Mouse (Mus musculus) left cerebral cortex, postnatal 36 days (tissue): ENCODE data around the gene Macrod2. TPM values are rescaled to one million over a fixed set of nuclear protein-coding genes. Genes with fewer than 3 reads are reported as not detected.
A peak's percentile ranks its signal among the peaks of the same experiment; 100 is the strongest.

Source experiments
- DNase-seq, 2 experiments: peaks; one replicate each; pipeline ENCODE4 v3.0.0; 2021 to 2022; ENCODE audit warnings: low spot score in 2 of 2, mixed read lengths in 1 of 2
- intact Hi-C: fragments of 180-260 bp; cut with DNase I; formaldehyde crosslinking; loops from one replicate; pipeline ENCODE4 v1.15.1; 2025
- total RNA-seq, 2 experiments: library from RNA; stranded (reverse); gene quantifications; 2 replicates each; pipeline ENCODE4 v1.2.3; 2021

The Macrod2 gene
- total RNA-seq, 2 experiments from 2014 or later = 47.2 to 55.6 TPM

DNA sequence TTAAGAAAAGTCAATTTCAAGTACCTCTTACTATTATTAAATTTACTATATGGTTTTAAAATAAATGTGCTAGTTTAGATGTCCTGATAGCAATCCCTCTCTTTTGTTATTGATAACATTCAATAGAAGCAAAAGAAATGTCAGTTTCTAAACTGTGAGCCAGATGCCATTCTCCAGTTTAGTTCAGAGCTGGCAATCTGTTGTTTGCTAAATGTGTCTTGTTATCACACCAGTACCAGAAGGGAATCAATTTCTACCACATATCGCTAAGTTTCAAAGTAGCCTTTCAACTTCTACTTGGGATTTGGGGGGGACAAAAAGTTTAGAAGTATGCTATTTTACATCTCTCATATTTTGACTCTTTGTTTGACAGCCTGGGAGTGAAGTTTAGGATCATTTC lies 1077.7 kb downstream of the Macrod2 start:
- intact Hi-C loops = no loop called here
- DNase-seq = no peak

DNA sequence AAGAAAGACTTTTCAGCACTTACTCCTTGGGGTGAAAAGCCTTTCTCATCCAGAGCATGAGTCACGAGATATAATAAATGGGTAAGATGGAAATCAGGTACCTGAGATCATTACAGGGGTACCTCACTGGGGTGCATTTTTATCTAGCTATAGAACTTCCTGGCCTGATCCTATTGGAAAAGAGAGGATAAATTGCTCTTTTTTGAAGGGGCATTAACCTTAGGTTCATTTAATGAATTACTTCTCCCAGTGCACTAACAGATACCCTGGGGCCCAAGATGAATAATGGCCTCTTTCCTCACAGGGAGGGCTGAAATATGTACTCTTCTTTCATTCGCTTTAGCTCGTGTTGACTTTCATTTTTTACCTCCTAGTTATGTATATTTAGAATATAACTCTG lies 1082.5 kb downstream of the Macrod2 start:
- intact Hi-C loops = no loop called here
- no peak for DNase-seq

DNA sequence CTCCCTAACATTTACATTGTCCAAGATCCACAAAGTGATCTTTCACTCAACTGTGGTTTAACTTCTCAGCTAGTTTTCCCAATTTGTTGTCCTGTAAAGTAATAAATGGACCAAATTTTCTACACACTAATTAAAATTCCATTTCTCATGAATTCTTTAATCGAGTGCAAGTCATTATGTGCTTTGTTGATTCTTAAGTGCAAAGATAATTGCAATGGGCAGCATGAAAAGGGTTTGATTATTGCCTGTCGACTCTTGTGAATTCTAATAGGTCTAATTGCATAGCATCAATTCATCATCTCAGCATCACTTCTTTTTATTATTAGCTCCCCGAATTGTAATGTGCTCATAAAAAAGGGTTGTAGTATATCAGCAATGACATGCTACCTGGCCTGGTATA lies 1095.4 kb downstream of the Macrod2 start:
- DNase-seq = no peak
- intact Hi-C loops = no loop called here

DNA sequence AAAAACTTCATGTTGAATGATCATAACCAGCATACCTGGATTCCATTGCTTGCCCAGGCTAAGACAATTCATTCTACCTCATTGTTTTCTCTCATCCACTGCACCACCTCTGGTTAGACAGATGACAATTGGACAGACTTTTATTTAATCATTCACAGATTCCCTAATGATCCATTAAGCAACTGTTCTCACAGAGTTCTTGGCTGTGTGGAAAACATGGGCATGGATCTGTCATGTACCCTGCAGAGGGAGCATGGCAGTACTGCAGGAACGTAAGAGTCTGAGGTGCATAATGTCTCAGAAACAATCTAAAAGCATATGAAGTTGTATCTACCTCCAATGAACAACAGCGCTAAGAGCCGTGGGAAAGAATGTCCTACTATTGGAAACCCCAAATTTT lies 1110.3 kb downstream of the Macrod2 start:
- intact Hi-C loops = no loop called here

DNA sequence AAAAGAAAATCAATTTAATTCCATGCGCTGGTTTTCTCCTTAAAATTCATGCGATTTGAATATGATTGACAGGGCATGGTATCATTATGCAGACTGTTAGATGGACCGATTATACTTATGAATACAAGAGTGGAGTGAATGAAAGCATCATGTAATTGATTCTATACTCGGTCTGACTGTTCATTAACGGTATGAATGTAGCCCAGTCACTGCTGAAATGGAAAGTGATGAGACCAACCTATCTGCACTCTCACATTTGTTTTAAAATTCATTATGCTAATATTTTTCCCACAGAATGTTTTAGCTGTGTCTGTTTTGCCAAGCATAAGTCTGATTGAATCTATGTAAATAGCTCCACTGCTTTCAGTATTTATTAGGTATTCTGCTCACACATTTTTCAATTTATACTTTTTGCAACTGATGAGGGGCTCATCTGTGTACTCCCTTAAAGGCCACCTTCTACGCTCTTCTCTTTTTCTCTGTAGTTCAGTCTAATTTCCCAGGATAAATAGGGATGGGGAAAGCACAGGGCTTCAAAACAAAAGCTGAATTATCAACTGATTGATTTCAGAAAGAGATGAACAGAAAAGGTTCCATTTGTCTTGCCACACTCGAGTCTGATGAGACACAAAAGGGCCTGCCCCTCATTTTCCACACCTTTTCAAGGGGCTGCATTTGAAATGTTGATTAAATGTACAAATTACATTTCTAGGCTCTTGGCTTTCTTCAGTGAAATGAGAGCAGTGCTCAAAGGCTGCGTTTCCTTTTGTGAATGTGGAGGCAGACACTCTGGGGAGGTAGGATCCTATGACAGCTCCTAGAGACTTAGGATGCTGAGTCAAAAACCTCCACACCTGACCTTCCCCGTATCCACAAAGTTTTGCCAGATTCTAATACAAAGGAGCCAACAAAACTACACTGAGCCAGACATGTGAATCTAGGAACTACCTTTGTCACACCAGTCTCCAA lies 1113.1 kb downstream of the Macrod2 start:
- DNase-seq = no peak
- intact Hi-C loops = no loop called here

More for the DNA sequence above, 1110.3 kb downstream of the Macrod2 start:
- no peak for DNase-seq

DNA sequence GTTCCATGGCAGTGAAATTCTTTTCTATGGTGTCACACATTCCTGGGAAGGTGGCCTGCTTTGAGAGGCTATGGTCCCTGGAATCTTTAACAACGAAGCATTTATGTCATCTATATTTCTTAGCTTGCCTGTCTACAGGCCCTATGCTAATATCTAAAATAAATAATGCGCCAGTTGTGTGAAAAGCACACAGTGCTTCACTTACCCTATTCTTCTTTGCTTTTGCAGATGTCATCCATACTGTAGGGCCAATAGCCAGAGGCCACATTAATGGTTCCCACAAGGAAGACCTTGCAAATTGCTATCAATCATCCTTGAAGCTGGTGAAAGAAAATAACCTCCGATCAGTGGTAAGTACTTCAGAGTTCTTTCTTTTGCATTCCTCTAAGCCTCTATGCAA lies 1119.9 kb downstream of the Macrod2 start:
- no peak for DNase-seq
- intact Hi-C loops = no loop called here

DNA sequence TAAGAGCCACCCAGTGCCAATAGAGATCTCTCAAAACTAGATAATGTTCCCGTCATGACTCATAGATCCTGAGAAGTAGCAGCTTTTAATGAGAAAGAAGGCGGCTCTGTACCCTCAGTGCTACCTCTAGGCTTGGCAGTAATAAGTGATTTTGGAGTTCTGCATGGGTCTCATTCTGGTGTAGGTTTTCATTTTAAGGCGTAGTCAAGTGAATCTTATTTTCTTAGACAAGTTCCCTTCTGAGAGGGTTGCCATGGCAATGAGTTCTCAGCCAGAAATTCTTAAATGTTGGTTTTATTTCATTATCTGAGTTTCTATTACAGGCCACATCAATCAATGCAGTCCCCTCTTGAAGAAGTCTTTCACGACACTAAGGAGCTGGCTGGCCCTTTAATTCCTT lies 1127.0 kb downstream of the Macrod2 start:
- peak; percentile 7 for DNase-seq
- intact Hi-C loops = no loop called here

DNA sequence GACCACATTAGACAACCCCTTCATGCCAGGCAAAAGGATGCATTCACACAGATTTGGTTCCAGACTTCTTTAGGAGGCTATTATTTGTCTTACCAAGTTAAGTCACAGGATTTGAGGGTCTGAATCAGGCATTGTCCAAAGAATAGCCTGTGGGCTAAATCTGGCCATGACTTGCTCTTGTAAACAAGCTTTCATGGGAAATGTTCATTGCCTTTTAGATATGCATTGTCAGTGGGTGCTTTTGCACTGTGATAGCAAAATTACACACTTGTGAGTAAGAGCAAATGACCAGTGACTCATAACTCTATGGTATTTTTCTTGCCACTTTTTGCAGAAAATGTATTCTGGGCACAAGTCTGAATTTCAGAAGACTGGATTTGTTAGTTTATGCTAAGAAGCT lies 1150.8 kb downstream of the Macrod2 start:
- intact Hi-C loops = no loop called here
- no peak for DNase-seq

DNA sequence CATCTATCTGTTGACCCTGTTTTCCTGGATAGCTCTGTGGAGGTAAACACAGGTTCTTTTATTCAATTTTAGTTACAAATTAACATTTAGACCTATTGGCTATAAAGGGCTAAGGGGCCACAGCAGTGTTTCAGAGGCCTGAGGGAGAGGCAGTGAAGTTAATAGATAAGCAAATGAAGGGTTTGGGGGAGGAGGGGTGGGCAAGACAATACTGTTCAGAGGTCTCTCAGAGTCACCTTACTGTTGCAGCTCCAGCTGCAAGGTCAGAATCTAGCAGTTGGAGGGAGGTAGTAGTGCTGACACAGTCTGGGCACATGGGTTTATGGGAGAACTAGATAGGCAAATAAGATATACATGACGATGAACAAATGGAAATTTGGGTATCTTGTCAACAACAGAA lies 1156.6 kb downstream of the Macrod2 start:
- intact Hi-C loops = no loop called here
- DNase-seq = no peak

DNA sequence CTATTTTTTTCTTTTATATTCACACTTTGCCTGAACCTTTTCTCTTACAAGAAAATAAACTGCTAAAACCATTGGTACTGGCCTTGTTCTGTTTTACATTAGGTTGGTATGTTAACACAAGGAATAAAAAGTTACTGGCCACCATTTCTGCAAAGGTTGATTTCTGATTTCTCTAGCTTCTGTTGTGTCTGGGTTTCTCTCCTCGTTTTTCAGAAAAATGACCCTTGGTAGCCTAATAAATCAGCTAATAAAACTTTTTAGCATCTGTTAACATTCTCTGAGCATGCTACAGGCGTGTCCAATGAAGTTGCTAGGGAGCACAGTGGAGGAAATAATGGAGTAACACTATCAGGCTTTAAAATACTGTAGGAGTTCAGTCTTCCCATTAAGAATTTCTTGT lies 1161.6 kb downstream of the Macrod2 start:
- intact Hi-C loops = no loop called here
- DNase-seq = no peak

DNA sequence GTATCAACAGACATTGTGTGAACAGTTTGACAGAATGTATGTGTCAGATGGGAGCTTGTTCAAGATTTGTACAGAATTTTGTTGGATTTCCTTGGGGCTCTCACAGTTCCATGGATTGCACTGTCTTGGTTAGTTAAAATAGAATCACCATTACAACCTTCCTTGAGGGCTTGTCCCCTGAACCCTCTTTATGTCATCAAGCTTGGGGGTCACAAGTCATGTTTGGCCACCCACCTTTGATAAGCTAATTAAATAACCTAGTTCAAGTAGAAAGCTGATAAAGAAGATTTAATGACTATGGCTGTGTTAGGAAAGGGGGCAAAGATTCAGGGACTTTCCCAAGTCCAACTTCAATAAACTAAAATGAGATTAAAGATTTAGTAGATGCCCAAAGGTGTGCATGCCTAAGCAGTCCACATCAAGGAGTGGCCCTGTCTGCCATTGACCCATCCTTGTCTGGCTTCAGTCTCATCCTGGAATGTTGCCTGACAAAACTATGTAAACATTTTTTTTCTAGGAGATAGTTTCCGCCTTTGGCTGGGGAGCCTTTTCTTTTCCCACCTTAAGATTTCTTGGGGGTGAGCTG lies 1163.2 kb downstream of the Macrod2 start:
- intact Hi-C loops = no loop called here
- no peak for DNase-seq

DNA sequence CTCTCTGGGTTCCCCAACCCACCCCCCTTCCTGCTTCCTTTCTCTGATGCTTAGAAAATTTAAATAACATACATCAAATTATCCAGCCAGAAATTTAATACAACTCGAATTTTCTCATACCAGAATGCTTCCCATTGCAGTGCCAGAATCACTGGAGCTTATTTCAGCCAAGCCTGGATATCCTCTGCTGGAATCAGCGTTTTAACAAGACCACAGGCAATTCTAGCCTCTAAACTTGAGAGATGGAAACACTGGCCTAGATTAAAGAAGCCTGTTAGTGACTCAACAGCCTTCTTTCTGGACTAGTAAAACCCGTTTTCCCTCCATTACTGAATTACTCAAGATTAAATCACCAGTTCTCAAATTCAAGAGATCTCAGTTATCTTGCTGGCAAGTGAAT lies 1170.9 kb downstream of the Macrod2 start:
- intact Hi-C loops = no loop called here

DNA sequence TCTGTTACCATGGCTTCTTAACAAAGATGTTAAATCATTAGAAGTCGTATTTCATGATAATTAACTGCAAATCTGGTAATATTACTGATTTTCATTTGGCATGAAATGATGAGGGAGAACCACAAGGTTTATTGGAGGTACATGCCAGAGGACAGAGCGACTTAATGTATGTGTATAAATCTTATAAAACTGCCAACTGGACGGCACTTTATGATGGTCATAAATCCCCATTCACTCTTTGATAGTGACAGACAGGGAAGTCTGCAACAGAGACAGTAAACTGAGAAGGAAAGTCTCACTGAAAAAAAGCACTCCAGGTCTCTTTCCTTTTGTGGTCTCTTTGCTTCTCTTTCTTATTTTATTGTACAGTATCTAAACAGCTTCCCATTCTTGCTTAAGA lies 1176.3 kb downstream of the Macrod2 start:
- DNase-seq = no peak
- intact Hi-C loops = no loop called here

More for the DNA sequence above, 1170.9 kb downstream of the Macrod2 start:
- no peak for DNase-seq

DNA sequence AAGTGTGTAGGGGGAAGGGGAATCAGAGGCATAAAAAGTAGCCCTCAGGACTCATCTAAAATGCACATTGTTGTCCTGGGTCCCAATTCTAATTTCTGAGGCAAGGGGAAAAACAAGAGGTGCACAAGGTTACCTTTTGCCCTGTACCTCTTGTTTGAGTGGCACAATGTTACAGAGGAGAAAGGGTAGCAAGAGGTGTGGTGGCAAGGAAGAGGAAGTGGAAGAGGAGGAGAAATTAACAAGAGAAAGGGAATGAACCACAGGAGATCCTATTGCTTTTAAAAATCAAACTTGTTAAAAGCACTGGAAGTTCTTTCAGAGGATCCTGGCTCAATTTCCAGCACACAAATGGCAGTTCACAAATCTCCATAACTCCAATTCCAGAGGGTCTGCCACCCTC lies 1183.1 kb downstream of the Macrod2 start:
- no peak for DNase-seq
- intact Hi-C loops = no loop called here

DNA sequence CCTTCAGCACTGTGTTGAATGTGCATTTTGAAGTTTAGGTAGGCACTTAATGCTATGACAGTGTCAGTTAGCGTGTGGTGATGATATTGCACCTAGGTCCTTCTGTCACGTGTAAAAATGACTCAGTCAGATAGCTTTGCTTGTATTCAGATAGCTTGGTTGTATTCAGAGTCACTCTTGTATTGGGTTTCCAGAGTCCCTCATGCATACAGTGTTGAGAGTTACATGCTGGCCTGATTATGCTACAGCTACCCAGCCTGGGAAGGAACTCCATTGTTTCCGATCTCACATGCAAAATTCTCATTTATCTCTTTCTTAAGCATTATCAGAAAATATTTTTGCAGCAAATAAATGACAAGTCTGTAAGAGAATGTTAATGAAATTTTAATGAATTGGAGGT lies 1187.3 kb downstream of the Macrod2 start:
- DNase-seq = no peak
- intact Hi-C loops = no loop called here

DNA sequence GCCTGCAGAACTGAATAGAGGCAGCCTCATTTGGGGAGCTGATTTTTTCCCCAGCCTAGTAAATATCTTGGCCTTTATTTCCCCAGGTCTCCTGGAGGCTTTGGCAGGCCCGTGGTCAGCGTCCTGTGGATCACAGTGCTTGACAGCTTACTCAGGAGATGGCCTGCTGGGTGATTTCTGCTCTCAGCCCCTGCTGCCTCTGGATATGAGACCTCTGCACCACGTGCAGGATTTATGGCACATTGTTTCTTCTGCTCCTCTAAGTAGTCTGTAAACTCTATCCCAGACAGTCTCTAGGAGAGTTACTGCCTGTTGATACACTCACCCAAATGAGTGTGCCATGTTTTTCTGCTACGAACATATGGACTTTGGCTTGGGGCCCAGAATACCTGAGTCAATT lies 1187.8 kb downstream of the Macrod2 start:
- intact Hi-C loops = no loop called here
- no peak for DNase-seq

DNA sequence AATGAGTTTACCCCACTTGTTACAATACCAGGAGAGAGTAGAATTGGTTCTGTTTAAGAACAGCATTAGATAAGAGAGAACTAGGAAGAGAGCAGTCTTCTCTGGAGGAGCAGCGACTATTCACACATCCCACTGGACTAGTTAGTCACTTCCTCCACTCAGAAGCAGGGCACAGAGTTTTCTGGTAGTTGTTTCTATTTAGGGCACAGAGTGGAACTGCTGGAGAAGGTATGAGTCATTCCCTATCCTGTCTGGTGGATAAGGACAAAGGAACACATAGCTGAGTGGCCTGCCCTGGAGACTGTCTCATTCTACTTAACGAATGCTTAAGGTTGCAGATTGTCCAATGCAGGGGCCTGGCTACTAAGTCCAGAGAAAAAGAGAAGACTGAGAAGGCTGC lies 1192.2 kb downstream of the Macrod2 start:
- peak; percentile 30 to 37 for DNase-seq
- intact Hi-C loops = no loop called here

DNA sequence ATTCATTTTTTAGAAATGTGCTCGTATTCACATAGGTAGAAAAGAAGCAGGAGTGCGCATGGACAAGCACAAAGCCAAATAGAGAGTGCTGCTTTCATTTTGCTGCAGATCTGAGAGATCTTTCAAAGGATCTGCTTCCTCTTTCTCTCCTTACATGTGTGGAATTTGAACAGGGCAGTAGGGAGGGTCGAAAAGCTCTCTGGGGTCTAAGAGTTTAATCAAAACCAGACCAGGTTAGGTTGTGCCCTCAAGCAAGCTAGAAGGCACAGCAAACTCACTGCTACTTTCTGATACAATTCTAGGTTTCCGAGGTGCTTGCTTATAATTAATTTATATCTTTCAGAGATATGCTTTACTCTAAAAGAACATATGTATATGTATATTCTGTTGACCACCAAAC lies 1196.2 kb downstream of the Macrod2 start:
- DNase-seq = no peak
- intact Hi-C loops = no loop called here

DNA sequence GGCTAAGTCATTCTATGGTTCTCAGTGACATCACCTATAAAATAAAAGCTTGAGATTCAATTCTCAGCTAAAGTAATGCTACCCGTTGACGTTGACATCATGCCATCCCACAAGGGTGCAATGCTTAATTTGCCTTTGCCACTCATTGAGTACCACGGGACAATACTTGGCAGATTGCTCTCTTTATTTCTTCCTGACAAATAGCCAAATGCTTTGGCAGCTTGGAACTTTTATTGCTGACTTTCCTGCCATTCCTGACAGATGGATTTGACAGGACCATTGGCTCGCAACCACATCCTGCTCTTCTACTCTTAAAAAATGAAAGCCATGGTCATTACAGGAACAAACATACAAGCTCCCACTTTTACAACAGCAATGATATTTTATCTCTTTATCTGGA lies 1199.7 kb downstream of the Macrod2 start:
- intact Hi-C loops = no loop called here
- no peak for DNase-seq

DNA sequence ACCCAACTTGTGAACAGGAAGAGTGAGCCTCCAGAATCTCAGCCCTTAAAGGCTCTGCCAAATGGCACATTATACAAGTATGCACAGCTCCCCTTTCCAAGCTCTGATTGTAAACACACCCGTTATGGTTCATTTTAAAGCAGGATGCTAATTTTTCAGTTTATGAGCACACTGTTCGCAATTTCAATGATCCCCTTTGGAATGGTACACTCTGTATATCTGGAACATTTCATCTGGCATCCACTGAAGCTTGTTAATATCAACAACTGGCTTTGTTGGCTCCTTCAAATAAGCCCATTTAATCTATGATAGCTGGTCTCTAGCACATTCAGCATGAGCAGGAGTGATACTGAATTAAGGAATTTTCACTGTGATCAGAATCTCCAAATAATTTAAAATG lies 1222.6 kb downstream of the Macrod2 start:
- intact Hi-C loops = no loop called here
- DNase-seq = no peak

DNA sequence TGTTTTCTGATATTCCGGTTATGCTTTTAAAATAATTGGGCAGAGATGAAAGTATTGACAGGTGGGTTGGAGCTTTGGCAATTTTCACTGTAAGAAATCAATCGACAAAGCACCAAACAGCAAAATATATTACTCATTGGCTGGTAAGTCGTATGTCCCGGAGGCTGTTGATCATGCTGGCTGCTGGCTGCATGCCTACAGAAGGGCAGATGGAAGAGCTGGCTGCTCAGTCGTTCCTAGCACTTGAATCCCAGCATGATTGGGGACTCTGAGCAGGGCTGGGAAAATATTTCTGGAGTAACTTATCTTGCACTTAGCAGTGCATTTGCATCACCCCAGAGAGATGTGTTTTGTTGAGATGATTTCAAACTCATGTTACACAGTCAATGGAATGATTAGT lies 1223.1 kb downstream of the Macrod2 start:
- intact Hi-C loops = no loop called here
- peak in 1 of 2 experiments; percentile 9 for DNase-seq
